Mouse (Mus musculus) layer of hippocampus, adult 9-10 months (tissue): ENCODE data around the gene Xpnpep1.

Experiments used
- DNase-seq: peaks from one replicate; pipeline ENCODE4 v3.0.0; 2022; ENCODE audit warnings: low spot score

Gene Xpnpep1

DNA sequence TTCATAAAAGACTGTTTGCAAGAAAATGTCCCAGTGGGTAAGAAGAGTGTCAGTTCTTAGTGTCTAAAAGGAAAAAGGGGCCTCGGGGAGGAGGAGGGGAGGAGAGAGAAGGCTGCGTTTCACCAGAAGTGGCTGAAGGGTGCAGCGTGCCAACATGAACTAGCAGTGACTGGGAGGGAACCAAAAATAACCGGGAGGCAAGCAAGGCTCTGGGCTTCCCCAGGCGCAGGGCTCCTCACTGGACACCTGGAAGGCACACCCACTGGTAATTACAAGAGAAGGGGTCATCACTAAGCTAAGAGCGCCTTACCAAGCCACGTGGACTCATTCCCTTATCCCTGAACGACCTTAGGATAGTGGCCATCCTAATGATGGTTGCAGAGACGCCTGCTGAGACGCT, 48.1 kb downstream of the Xpnpep1 start:
- no peak for DNase-seq

DNA sequence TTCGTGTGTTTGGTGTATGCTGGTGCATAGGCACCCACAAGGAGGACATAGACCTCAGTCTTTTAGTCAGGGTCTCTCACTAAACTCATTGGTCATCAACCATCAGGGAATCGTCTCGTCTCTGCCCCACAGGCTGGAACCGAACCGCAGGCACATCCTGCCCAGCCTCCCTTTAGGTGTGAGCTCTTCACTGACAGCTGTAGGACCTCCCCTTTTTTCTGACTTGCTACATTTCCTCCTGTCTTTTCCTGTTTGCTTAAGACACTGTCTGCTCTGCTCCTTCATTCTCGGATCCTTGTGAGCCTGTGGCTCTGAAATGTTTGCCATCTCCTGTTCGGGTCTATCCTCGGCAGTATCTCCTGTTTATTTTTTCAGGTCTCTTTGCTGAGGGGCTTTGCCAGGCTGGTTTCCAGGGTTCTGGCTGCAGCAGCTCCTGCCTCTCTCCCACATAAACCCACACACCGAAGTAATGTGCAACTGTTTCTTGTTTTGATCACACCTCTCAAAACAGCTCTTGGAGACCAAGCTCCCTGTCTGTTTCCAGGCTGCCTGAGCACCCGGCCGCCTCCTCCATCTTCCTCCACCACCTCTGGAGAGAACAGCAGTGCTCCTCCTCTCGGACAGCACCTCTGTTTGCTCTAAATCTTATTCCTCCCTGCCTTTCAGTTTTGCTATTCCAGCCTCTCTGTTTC, 60.8 kb downstream of the Xpnpep1 start:
- DNase-seq = no peak

DNA sequence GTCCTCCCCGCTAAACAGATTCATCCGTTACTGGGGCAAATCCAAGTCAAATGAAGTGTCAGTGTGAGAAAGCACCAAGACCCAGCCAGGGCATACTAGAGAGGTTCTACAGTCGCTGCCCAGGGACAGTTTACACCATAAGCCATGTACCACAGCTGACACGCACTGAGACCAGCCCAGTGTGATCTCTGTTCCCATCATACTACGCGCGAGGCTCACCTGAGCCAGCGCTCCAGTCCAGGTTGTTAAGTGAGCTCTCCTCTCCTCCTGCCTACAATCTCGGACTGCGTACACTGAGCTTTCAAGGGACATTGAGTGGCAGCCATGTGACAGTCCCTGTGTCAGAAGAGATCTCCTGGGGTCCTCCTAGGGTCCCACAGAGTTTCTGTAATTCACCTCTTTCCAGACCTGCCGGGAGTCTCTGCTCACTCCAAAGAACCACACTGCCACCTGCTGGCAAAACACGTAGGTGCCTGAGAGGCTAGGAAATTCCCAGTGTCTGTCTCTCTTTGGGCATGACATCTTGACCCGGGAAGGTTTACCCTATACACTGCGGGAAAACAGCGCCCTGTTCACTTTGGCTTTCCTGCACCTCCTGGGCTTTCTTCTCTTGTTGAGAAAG, 64.3 kb downstream of the Xpnpep1 start:
- peak; percentile 44 for DNase-seq

DNA sequence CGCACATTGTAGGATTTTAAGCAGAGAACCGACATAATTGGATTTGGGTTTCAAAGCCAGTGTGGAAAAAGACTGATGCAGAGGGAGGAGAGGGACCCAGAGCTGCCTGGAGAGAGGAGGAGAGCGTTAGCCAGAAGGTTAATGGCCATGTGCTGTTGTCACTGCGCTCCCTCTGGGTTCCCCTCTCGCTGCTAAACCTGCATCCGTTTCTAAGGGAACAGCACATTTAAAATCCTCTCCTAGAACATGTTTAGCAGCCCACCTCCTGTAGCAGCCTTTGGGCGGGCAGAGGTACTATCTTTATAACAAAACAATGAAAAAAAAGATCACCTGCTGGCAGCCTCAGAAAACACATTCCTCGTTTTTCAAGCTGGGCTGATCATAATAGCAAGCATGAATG, 73.7 kb downstream of the Xpnpep1 start:
- DNase-seq = no peak

DNA sequence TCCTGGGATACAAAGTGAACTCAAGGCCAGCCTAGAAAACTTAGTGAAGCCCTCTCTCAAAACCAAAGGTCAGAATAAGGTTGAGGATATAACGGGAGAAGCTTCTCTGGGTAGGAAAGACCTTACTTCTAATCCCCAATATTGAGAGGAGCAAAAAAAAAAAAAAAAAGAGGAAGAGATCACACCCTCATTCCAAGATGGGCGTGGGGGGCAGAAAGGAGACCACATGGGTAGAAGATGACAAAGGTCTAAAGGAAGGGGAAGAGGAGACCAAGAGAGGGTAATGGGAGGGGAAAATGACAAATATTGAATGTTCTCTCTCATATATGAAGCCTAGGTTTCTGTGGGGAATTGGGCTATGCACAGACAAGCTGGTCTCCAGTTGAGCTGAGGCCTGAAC, 77.3 kb downstream of the Xpnpep1 start:
- DNase-seq = no peak

DNA sequence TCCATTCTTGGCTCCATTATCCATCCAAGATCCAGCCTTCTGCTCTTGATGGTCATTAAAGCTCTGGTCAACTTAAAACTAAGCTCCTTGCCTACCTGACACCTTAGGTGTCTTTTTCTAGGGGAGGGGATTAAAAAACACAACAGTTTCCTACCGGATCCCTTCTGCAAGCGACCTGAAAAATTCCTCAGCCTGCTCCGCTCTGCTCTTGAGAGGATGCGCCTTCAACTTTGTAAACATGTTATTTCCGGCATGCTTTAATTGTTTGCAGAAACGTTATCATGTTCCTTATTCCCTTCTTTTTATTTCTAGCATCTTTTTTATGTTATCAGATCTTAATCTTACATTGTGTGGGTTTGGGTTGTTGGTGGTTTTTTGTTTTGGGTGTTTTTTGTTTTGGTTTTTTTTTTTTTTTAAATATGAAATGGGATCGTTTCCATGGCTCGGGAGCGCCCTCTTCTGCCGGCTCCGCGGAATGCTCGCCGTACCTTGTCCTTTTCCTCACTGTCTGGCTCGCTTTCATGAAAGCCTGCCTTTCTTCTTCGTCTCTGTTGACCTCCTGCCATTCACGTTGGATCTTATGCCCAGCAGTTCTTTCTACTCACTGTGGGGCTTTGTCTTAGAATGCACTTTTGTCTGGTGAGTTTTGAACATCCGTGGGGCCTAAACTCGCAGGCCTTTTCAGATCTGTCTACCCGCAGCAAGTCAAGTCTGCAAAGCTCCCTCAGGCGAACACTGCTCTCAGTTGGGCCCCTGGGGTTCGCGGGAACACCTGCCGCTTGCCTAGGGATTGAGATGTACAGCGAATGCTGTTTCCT, 117.1 kb downstream of the Xpnpep1 start:
- peak; percentile 48 for DNase-seq

DNA sequence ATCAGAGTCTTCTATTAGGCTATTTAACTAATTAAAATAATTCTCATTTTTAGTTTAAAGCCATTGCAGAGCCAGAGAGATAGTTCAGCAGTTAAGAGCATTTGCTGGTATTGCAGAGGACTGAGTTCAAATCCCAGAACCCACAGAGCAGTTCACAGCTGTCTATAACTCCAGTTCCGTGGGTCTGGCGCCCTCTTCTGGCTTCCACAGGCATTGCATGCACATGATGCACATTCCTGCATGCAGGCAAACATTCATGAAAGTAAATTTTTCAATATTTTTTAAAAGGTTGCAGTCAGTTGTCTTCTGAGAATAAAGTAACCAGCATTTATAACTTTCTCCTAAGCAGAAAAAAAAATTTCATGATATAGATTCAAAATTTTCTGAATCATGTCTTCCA, 135.8 kb downstream of the Xpnpep1 start:
- DNase-seq = no peak

DNA sequence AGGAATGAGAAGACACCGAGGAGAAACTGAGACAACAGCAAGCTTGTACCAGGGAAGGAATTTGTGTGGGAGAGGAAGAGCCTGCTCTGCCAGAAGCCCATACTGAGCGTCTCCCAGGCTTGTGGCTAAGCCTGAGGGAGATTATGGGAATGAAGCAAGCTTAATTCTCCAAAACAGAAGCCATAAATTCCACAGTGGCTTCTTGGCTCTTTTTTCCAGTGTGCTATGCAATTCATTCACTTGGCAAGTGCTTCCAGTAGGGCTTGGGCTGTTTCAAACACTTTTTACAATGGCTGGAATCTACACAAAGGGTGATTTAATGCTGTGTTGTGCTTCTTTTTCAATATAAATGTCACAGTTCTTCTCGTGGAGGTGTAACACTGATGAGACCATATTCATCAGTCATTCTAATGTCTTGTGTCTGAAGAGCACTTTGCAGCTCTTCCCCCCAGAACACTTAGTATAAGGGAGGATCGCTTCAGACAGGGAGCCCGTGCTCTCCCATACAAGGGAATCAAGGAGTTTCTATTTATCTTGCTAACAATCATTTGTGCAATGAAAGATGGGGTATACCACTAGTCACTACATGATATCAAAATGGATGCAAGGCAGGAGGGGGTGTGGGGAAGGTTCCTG, 148.1 kb downstream of the Xpnpep1 start:
- DNase-seq = no peak
